Mouse (Mus musculus): ENCODE measurements around the gene Cbll1. TPM values are rescaled to one million over a fixed set of nuclear protein-coding genes. Genes with fewer than 3 reads are reported as not detected.

The Cbll1 gene
- 0.82 and 1.2 TPM in 2 replicates for polyA plus RNA-seq (2012; ENCODE audit: insufficient read depth, low replicate concordance)

GRCm38 (mm10) chr12:31499314-31500131, at the start of gene Cbll1:
Cbll1 (minus strand) TSS chr12:31499616.
- peaks cover 4% of the 10 kb centered on the region for H3K36me3 ChIP-seq (replicated peaks; ENCODE audit: low read length)
- H3K27me3 ChIP-seq (replicated peaks), result no peaks in the 10 kb centered on the region
- peak within 1 kb of the TSS; percentile 98 for H3K4me3 ChIP-seq (replicated peaks)
- peaks cover 30% of the 10 kb centered on the region for H3K4me1 ChIP-seq
- peak; percentile 78; the same call in 1 of the 2 replicates for TF ChIP-seq FLI1 (IDR thresholded peaks at IDR 0.05; ENCODE audit: low read length)
- TF ChIP-seq GATA1 (IDR thresholded peaks at IDR 0.05; ENCODE audit: borderline replicate concordance, low read length), result no peak
- H3K9me3 ChIP-seq, result 0 out of 2 replicates have a peak, but pooled peaks cover 2% of the 10 kb centered on the region

GRCm38 (mm10) chr12:31546061-31546460, 46.6 kb upstream of the Cbll1 start:
- no peaks in the 10 kb centered on the region for H3K9me3 ChIP-seq
- TF ChIP-seq FLI1 (IDR thresholded peaks at IDR 0.05; ENCODE audit: low read length) (no peak), GATA1 (IDR thresholded peaks at IDR 0.05; ENCODE audit: borderline replicate concordance, low read length) (no peak)
- no peaks in the 10 kb centered on the region for H3K4me1 ChIP-seq
- no peaks in the 10 kb centered on the region for H3K36me3 ChIP-seq (replicated peaks; ENCODE audit: low read length)
- no peak overlapping the region for H3K4me3 ChIP-seq (replicated peaks)
- peaks cover 11% of the 10 kb centered on the region for H3K27me3 ChIP-seq (replicated peaks)

- H3K36me3 ChIP-seq (replicated peaks; ENCODE audit: low read length), result no peaks in the 10 kb centered on the region
- H3K9me3 ChIP-seq, result no peaks in the 10 kb centered on the region
- no peak for TF ChIP-seq GATA1 (IDR thresholded peaks at IDR 0.05; ENCODE audit: borderline replicate concordance, low read length)
- no peak for TF ChIP-seq FLI1 (IDR thresholded peaks at IDR 0.05; ENCODE audit: low read length)
- peaks cover 12% of the 10 kb centered on the region for H3K27me3 ChIP-seq (replicated peaks)
- no peaks in the 10 kb centered on the region for H3K4me1 ChIP-seq
- H3K4me3 ChIP-seq (replicated peaks), result no peak overlapping the region
Measured at GRCm38 (mm10) chr12:31545219-31545618, 45.8 kb upstream of the Cbll1 start.

DNA sequence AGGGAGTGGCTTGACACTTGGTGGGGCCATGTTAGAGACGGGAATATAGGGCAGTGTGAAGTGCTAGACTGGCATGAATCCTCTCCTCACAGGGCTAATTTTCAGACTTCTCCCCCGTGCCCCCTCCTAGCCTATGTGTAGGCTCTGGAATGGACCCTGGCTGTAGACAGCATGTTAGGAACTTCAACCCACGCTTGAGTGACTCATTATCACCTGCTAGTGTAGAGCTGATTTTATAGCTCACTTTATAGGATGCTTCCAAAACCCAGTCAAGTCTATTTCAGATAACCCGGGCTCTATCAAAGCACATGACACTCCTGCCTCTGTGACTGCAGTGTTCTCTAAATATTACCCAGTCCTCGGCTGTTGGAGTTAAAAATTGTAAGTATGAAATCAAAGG, 42.1 kb upstream of the Cbll1 start:
- TF ChIP-seq GATA1 (IDR thresholded peaks at IDR 0.05; ENCODE audit: borderline replicate concordance, low read length) (no peak), FLI1 (IDR thresholded peaks at IDR 0.05; ENCODE audit: low read length) (no peak)
- Histone ChIP-seq H3K36me3 (replicated peaks; ENCODE audit: low read length) (no peaks in the 10 kb centered on the region), H3K27me3 (replicated peaks) (peaks cover 9% of the 10 kb centered on the region), H3K4me1 (no peaks in the 10 kb centered on the region), H3K9me3 (peaks cover 2% of the 10 kb centered on the region; the same call in 1 of the 2 replicates), H3K4me3 (replicated peaks) (no peak overlapping the region)

GRCm38 (mm10) chr12:31539783-31540182, 40.4 kb upstream of the Cbll1 start:
- Histone ChIP-seq H3K27me3 (replicated peaks) (peaks cover 9% of the 10 kb centered on the region), H3K4me1 (no peaks in the 10 kb centered on the region), H3K4me3 (replicated peaks) (no peak overlapping the region), H3K9me3 (peaks cover 2% of the 10 kb centered on the region; the same call in 1 of the 2 replicates), H3K36me3 (replicated peaks; ENCODE audit: low read length) (no peaks in the 10 kb centered on the region)
- no peak for TF ChIP-seq FLI1 (IDR thresholded peaks at IDR 0.05; ENCODE audit: low read length)
- no peak for TF ChIP-seq GATA1 (IDR thresholded peaks at IDR 0.05; ENCODE audit: borderline replicate concordance, low read length)

DNA sequence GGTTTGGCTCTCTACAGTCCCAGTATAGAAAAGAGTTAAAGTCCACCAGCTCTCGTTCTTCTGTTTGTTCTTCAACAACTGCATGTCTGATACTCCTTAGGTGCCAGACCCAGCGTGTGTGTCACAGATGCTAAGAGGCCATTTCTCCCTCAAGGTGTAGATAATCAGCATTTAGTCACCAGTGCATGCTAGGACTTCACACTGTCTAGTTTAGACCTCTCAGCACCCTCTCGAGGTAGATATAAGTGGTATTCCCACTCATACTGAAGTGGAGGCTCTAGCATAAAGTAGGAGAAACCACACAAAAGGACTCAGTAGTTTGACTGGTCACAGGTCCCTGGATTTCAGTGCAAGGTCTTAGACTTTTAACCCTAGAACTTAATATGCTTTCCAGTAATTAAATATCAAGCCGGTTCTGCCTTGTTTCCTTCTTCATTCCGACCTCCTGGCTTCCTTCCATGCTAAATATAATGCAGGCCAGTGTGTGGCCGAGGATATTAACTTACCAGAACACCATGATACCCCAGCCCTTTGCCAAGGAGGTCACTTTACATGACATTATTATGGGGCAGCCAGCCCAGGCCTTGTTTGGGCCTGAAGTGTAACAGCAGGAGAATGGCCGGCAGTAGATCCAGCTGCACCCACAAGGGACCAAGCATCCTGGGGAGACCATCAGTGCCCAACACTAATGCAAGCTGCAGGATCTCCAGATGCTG, 38.3 kb upstream of the Cbll1 start:
- TF ChIP-seq FLI1 (IDR thresholded peaks at IDR 0.05; ENCODE audit: low read length) (no peak), GATA1 (IDR thresholded peaks at IDR 0.05; ENCODE audit: borderline replicate concordance, low read length) (no peak)
- no peak overlapping the region for H3K4me3 ChIP-seq (replicated peaks)
- no peaks in the 10 kb centered on the region for H3K36me3 ChIP-seq (replicated peaks; ENCODE audit: low read length)
- peaks cover 12% of the 10 kb centered on the region for H3K27me3 ChIP-seq (replicated peaks)
- peaks cover 2% of the 10 kb centered on the region; the same call in 1 of the 2 replicates for H3K9me3 ChIP-seq
- H3K4me1 ChIP-seq, result 0 out of 2 replicates have a peak, but pooled peaks cover 3% of the 10 kb centered on the region

DNA sequence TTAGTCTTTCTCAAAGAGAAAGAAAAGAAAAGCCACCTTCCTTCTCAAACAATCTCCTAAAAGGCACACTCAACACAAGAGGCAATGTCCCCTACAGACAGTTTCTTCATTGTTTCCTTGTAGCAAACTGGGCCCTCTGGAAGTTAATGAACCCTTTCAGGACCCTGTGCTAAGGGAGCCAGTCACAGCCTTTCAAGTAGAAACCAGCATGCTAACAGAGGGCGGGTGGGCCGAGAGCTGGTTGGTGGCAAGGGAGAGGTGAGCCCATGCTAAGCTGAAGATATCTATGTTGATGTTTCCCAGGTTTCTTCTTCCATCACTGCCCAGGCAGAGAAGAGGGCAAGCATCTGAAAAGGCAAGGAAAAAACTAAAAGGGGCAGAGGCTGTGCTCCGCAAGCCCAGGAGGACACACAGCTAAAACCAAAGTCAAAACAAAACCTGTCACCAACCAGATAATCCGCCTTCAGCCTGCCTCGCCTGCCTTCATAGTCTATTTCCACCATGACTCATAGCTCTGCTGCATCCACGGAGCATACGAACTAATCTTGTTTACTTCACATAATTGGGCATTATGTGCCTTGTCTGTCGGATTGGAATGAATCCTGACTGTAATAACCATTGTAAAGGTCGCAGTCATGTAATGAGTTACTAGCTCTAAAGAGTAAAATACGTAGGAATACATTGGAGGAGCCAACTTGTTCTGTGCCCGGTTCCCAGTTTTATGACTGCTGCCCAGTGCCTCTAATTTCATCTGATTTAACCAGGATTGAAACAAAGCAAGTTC, 34.8 kb upstream of the Cbll1 start:
- no peaks in the 10 kb centered on the region for H3K36me3 ChIP-seq (replicated peaks; ENCODE audit: low read length)
- peaks cover 9% of the 10 kb centered on the region; the same call in 1 of the 2 replicates for H3K9me3 ChIP-seq
- H3K27me3 ChIP-seq (replicated peaks), result peaks cover 10% of the 10 kb centered on the region
- no peak overlapping the region for H3K4me3 ChIP-seq (replicated peaks)
- 0 out of 2 replicates have a peak, but pooled peaks cover 3% of the 10 kb centered on the region for H3K4me1 ChIP-seq
- TF ChIP-seq FLI1 (IDR thresholded peaks at IDR 0.05; ENCODE audit: low read length) (no peak), GATA1 (IDR thresholded peaks at IDR 0.05; ENCODE audit: borderline replicate concordance, low read length) (no peak)

GRCm38 (mm10) chr12:31533218-31533908, 33.9 kb upstream of the Cbll1 start:
- H3K27me3 ChIP-seq (replicated peaks), result peaks cover 10% of the 10 kb centered on the region

More at GRCm38 (mm10) chr12:31533218-31533908, 33.9 kb upstream of the Cbll1 start:
- TF ChIP-seq GATA1 (IDR thresholded peaks at IDR 0.05; ENCODE audit: borderline replicate concordance, low read length), result no peak
- no peak for TF ChIP-seq FLI1 (IDR thresholded peaks at IDR 0.05; ENCODE audit: low read length)
- Histone ChIP-seq H3K4me3 (replicated peaks) (no peak overlapping the region), H3K4me1 (0 out of 2 replicates have a peak, but pooled peaks cover 3% of the 10 kb centered on the region), H3K36me3 (replicated peaks; ENCODE audit: low read length) (no peaks in the 10 kb centered on the region), H3K9me3 (peaks cover 9% of the 10 kb centered on the region; the same call in 1 of the 2 replicates)
